Mouse (Mus musculus): ENCODE measurements around the gene Ecpas.

Ecpas gene

DNA sequence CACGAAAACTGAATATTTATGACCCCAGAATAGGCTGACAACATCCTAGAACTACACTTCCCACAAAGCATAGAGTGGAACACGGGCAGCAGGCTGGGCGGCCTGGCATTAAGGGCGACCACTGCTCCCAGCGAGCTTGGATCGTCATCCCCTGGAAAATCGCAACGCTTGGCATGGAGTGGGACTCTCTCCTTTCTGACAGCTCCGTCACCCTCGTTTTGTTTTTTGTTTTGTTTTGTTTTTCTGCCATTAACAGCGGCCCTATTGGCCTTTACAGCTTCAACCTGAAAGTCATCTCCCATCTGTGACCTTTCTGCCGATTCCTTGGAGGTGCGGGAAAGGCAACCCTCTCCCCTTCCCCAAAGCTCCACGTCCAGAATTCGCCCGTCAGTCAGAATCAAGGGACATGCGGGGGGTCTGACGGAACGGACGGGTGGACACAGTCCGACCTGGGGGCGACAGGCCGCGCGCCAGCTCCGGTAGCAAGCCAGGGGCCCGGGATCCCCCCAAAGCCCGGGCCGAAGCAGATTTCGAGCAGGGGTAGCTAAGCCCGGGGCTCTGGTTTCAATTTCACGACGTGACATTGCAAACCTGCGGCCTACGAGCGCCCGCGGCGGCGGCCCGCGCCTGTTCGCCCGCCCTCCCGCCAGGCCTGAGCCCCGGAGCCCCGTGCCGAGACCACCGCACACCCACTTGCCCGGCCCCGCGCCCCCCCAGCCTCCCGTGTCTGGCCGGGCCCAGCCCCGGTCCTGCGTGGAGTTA is 1.3 kb downstream of the Ecpas start:
- DNase-seq (ENCODE audit: low read depth, low spot score) = peak; percentile 46

DNA sequence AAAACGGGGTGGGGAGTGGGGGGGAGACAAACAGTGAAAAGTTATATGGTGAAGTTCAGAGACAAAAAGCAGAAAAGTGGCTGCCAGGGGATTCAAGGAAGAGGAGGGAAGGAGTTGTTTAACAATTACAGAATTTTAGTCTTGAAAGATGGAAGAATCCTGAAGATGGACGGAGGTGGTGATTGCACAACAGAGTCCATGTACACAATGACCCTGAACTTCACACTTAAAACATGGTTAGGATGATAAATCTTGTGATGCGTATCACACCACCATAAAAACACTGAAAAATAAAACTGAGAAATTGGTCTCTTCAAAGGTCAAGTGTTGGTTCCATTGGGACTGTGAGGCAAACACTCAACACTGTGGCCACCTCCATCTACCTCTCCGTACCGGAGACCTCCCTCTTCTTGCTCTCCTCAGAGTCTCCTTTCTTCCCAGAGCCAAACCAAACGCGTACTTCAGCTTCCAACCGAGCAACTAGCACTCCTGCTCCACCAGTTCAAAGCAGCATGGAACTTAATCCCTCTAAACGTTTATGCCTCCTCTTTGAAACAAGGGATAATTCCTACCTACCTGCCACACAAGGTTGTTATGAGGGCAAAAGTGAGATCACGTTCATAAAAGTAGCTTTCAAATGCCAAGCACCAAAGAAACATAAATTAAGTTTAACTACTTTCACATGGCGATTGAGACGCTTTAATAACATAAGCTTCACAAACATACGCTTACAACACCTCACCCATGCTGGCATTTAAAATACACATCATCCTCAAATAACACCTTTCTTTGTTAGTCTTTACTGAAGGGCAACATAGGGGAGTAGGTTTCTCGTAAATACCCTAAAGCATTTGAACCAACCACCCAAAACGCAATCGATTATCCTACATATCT is 2.1 kb downstream of the Ecpas start:
- DNase-seq (ENCODE audit: low read depth, low spot score) = no peak

DNA sequence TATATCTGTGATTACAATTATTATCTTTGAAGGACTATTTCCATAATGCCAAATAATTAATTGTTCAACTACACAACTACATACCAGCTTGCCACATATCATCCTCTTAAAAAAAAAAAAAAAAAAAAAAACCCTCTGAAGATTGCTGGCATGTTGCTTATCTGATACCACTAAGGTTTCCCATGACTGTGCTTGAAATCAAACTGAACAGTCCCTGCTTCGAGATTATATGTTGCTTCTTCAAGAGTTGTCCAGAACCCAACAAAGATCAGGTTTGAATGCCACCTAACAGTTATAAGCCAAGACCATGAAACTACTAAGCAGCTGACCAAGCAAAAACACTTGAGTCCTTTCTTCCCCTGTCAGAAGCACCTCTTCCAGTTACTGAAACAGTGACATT is 5.1 kb downstream of the Ecpas start:
- no peak for DNase-seq (ENCODE audit: low read depth, low spot score)

DNA sequence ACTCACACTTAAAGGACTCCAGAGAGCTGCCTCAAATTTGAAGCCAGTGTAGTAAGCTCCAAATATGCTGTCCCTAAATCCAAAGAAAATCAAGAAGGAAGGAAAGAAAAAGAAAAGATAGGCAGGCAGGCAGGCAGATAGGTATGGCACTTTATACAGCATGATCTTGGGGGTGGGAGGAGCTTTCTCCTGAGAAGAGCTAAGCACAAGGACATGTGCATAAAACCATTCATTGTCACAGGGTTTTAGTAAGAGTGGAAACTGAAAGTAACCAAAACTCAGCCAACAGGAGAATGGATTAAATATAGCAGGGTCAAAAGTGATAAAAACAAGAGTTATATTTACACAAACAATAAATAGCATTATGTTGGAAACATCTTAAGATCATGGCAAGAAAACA is 14.2 kb downstream of the Ecpas start:
- DNase-seq (ENCODE audit: low read depth, low spot score) = no peak

DNA sequence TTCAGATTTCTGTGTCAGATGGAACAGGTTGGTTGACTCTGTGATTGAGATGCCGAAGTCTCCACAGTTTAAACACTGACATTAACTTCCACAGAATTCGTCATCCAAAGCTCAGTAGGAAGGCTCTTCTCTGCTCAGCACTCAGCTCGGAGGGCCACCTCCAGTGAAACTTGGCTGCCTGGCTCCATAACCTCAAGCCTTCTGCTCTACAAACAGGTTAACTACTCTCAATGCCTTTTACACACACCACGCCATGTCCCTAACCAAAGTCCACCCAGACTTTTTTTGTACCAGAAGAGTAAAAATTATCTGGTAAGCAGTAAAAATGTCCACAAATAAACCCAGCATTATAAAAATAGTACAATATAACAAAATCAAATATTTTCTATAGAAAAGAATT is 15.1 kb downstream of the Ecpas start:
- DNase-seq (ENCODE audit: low read depth, low spot score) = no peak

DNA sequence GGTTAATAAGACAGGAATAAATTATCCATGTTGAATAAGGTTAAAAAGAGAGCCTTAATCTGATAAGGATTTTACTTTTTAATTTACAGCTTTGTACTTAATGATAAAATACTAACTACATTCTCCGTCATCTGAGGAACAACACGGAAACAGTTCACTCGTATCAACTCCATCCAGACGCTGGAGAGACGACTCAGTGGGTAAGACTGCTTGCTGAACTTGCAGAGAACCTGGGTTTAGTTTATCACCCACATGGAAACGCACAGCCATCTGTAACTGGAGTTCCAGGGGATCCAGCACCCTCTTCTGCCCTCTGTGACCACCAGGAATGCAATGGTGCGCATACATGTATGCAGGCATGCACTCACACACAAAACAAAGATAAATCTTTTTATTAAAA is 18.1 kb downstream of the Ecpas start:
- no peak for DNase-seq (ENCODE audit: low read depth, low spot score)

DNA sequence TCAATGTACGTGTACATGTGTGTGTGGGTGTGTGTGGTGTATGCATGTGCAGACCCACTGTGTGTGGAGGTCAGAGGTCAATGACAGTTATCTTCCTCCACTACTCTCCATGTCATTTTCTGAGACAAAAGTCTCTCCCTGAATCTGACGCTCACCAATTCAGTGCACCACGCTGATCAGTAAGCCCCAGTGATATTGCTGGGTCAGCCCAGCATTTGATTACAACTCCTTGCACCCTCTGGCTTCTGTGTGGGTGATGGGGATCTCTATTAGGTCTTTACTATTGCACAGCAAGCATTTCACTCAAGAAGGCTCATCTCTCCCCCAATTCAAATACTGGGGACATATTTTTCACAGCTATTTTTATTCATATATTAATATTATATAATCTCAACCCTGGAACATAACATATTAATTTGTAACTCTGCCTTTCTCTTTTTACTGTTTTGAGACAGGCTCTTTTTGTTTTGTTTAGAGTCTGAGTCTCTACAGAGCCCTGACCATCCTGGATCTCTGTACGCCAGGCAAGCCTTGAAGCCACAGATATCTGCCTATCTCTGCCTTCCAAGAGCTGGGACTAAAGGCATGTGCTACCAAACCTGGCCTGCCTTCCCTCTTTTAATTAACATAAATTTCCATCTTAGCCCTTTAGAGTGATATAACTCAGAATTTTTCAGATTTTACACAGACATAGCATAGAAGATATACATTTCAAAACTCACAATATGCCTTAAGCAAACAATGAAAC is 22.3 kb downstream of the Ecpas start:
- DNase-seq (ENCODE audit: low read depth, low spot score) = no peak

DNA sequence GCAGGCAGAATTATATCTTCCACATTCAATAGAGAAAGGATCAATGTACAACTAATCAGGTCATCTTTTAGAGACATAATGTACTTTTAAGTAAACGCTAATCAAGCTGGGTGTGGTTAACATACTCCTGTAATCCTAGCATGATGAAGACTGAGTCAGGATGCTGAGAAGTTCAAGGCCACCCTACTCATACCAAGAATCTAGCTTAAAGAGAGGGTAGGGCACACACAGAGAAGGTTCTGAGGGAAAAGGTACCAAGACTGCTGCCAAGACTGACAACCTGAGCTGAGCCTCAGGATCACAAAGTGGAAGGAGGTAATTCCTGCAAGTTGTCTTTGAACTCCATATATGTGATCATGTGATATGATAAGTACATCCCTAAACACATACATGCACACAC is 24.0 kb downstream of the Ecpas start:
- no peak for DNase-seq (ENCODE audit: low read depth, low spot score)

DNA sequence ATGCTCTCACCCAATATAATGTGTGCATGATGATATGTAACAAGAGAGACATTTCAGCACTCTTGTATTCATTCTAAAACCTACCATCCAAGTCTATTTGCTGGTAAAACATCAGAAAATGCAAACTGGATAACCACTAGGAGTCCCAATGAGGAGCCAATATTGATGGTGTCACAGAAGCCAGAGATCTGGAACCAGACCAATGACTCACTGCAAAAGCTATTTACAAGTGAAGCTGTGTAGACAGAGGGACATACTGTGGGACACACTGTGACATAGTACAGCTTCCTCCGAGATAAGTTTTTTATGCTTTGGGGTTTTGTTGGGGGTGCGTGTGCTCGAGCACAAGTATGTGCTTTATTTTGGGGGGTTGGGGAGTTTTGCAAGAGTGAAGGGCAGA is 24.9 kb downstream of the Ecpas start:
- no peak for DNase-seq (ENCODE audit: low read depth, low spot score)

DNA sequence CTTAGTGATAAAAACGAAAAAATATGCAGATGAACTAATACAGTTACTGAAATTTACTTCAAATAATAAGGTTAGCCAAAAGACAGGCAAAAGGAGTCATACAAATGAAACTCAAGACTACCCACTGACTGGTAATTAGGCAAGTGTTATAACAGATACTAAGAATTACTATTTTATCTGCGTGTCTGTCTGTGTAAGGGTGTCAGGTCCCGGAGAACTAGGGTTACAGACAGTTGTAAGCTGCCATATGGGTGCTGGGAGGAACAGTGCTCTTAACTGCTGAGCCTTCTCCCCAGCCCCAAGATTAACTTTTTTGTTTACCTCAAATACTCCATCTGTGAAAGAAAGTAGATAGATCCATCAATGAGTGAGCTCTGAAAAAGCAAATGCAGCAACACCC is 25.8 kb downstream of the Ecpas start:
- no peak for DNase-seq (ENCODE audit: low read depth, low spot score)

DNA sequence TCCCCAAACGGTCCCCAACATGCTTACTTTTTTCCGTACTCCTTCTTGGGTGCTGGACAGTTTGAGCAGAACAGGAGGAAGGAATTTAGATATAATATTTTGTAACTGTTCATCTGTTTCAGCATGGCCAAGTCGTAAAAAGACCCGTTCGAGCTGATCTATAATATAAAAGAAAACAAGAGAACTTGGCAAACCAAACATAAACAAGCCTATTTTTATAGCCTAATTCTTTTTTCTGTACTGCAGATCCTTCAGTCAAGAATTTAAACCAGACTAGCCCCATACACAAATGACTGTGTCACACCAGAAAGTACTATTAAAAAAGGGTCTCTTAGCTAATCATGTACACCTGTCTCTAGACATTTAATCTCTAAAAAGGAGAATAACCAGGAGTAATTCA is 27.2 kb downstream of the Ecpas start:
- DNase-seq (ENCODE audit: low read depth, low spot score) = no peak

DNA sequence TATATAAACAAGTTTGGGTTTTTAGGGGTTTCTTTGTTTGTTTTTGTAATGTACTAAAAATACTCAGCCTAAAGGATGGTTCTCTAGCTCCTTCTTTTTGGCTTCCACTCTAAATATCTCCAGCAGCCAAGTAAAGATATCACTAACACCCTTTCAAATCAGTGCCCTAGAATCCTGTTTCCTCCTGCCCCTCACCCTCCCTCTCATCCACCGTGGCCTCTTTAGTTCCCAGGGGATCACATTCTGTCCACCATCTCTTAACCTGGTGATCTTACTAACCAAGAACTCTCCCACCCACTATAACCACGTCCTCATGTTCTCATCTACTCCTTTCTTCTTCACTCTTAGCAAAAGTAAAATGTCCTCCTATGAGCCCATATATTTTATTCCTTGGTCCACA is 28.7 kb downstream of the Ecpas start:
- peak; percentile 59 for DNase-seq (ENCODE audit: low read depth, low spot score)

DNA sequence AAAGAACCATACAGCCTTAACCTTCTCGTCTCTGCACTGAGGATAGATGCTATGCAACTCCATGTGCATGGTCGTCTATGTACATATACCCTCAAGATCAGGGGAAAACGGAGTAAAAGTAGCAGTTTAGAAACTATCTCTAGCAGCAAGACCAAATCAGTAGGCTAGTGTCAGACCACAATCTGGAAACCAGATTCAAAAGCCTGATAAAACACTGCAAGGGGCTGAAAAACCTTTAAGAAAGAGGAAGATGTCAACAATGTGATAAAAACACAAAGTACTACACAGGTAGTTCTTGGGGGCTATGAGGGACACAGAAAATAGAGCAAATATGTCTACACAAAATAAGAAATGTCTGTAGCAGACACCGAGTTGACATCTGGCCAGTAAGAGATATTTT is 38.2 kb downstream of the Ecpas start:
- DNase-seq (ENCODE audit: low read depth, low spot score) = no peak

DNA sequence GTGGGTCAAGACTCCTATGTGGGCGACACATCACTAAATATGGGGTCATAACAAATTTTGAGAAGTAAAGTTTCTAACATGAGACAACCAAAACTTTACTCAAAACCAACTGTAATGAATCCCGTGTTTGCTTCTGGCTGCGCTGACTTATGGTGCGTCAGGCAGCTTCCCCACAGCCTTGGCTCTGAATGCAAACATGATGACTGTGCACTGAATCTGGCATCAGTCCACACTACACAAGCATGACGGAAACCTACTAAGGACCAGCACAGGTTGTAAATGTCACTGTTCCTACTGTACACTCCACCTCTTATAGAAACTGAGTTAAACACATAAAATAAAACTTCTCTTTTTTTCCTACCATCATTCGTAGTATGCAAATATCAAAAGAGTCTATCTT is 45.3 kb downstream of the Ecpas start:
- DNase-seq (ENCODE audit: low read depth, low spot score) = peak; percentile 82

DNA sequence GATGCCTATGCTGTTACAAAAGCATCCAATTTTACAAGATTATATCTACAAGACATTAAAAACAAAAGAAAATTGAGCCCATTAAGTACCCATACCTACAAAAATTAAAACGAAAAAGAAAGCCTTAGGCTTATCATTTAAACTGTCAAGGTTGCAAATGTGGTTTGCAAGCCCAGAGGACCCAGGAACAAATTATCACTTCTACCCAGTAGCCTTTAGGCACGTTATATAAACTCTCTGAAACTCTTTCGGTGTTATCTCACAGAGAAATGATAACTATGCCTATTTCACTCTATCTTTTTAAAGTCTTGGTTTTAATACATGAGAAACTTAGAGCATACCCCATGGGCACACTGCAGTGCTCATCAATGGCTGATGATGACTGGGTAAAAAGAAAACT is 79.6 kb downstream of the Ecpas start:
- no peak for DNase-seq (ENCODE audit: low read depth, low spot score)

DNA sequence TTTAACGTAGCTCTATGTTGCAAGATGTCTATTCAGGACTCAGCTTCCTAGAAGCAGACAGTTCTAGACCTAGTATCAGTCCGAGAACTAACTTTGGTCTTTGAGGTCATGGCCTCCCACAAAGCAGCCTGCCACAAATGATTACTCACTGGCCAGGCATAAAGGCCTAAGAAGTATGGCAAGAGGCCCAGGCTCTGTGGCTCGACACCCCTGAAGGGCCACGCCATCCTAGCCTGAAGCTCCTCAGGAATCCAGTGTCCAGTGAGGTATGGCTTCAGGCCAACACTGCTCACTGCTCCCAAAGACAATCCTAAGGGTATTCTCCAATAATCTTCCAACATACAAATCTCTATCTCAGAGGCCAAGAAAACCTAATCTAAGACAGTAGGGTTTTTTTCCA is 86.6 kb downstream of the Ecpas start:
- DNase-seq (ENCODE audit: low read depth, low spot score) = peak; percentile 54

DNA sequence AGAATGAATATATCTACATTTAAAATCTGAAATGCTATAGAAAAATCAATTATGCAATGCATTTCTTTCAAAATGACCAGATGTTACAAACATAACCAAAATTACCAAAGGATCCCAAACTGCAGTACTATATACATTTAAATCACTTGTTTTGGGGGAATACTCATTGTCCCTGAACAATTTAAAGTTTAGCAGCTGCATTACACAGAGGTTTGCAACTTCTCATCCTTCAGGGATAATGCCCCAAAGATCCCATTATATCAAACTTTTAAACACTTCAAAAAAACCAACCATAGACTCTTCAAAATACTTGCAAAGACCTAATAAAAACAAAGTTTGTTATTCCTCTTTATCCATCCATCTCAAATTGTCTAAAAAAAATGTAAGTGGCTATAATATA is 124.9 kb downstream of the Ecpas start, which contains the start of gene Olfr267:
TSS of gene Olfr267 (minus strand) at position 101 of the 400 bp plus-strand sequence.
- DNase-seq (ENCODE audit: low read depth, low spot score) = no peak

DNA sequence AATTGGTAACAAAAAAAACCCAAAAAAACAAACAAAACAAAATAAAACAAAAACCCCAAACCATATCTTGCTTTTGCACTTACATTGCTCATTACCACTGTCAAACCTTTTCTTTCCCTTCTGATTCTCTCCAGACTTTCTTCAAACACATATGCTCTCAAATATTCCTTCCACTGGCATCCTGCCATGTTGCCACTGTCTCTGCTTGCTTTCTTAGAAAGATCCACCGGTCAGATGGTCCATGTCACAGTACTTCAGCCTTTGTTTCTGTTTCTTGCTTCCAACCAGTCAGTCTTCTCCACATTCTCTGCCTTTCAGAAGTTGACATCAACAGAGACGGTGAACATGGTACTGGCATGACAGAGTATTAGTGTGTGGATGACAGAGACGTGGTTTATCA is 125.9 kb downstream of the Ecpas start:
- no peak for DNase-seq (ENCODE audit: low read depth, low spot score)

DNA sequence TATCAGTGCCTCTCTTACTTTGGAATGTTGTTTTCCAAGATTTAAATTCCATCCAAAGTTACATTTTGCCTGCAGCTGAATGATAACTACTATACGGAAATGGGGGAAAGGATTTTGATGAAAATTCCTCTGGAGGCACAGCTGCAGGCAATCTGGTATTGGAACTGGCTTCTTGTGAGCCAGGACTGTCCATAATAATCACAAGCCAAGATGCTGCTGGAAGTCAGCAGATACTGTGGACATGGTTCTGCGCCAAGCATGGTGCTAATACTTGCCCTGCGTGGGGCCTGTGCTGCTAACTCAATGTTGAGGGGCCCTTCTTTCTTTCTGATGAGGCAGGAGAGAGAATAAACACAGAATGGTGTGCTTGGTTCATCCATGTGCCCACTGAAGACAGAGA is 149.1 kb downstream of the Ecpas start:
- no peak for DNase-seq (ENCODE audit: low read depth, low spot score)

DNA sequence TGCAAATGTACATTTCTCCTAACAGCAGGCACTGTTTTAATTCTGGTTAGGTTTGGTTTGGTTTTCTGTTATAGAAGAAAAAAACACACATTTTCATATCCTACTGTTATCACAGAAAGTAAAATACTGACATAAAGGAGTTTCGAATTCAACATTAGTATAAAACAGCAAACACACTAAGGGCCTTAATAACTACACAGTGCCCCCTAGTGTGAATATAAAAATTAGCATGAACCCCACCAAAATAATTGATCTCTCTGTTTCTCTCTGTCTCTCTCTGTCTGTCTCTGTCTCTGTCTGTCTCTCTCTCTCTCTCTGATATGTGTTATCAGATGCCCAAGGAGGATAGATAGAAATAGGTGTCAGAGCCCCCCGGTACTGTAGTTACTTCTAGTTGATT is 163.0 kb downstream of the Ecpas start:
- DNase-seq (ENCODE audit: low read depth, low spot score) = no peak

DNA sequence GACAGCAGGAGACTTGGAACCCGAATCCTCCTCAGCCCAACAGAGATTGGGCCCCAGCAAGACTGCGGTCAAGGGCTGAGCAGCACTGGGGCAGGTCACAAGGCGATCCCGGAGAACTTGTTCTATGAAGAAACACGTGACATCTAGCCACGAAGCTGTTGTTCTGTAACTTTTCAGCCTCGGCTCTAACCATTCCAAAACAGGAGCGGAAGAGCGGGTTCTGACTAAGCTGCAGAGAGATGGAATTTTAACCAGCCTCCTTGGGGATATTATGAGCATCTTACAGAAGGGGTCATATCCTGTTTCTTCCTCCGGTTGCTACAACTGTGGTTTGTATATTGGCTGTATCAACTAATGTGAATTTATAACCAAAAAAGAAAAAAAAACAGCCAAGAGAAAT is 163.4 kb downstream of the Ecpas start:
- peak; percentile 77 for DNase-seq (ENCODE audit: low read depth, low spot score)

Measured in skeletal muscle tissue, adult 2 months (tissue).